Mouse (Mus musculus): ENCODE data around the gene Fubp1.

DNA sequence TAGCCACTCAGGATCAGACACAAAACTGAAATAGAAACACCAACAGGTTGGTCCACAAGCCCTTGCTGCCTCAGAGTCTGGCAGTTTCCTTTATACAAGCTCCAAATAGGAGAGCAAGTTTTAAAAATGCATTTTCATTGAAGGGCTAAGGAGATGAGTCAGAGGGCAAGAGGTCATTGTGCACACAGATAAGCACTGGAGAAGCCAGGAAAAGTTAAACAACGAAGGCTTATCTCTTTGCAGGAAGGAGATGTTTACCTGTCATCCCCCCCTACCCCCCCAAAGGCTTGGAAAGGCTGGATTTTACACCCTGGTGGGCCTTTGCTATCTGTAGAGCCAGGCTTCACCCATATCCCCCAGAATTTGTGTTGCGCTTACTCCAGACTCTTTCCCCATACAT is 39.0 kb upstream of the Fubp1 start:
- TF ChIP-seq CTCF (IDR thresholded peaks at IDR 0.05; ENCODE audit: extremely low read depth, insufficient read length, insufficient replicate concordance, low read depth, low read length) (no peak), POLR2A (IDR thresholded peaks at IDR 0.05; ENCODE audit: low read depth, low read length) (no peak)
